Mouse (Mus musculus): ENCODE measurements around the gene E2f3.

DNA sequence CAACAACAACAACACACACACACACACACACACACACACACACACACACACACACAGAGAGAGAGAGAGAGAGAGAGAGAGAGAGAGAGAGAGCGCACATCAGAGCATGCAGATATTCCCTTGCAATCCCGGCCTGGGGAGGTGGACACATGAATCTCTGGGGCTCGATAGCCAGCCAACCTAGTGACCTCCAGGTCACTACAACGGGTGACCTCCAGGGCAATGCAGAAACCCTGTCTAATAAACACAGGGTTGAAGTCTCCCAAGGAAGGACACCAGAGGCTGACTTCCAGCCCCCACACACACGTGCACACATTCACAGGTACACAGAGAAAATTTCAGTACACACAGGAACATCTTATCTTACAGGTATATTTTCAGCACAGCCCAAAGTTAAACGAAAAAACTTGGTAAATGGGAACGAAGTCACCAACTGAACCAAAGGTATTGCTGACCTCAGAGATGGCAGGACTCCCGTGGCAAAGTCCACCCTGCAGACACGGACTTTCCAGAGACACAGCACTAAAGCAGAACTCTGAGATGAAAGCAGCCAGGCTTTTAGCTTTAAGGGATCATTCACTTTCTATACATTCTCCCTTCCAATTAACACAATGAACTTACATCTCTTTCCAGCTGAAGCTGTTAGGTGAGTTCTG is 40.8 kb downstream of the E2f3 start:
- TF ChIP-seq POLR2A (IDR thresholded peaks at IDR 0.05; ENCODE audit: insufficient read depth, low read depth, low read length) (no peak), EP300 (IDR thresholded peaks at IDR 0.05; ENCODE audit: insufficient read depth, low read depth, low read length) (no peak), CTCF (IDR thresholded peaks at IDR 0.05) (no peak)
